Mouse (Mus musculus): ENCODE results near the gene Irf9. TPM values are rescaled to one million over a fixed set of nuclear protein-coding genes. Genes with fewer than 3 reads are reported as not detected.

Gene Irf9
- total RNA-seq, 2 experiments from 2014 or later, result 4.7 to 5.1 TPM

DNA sequence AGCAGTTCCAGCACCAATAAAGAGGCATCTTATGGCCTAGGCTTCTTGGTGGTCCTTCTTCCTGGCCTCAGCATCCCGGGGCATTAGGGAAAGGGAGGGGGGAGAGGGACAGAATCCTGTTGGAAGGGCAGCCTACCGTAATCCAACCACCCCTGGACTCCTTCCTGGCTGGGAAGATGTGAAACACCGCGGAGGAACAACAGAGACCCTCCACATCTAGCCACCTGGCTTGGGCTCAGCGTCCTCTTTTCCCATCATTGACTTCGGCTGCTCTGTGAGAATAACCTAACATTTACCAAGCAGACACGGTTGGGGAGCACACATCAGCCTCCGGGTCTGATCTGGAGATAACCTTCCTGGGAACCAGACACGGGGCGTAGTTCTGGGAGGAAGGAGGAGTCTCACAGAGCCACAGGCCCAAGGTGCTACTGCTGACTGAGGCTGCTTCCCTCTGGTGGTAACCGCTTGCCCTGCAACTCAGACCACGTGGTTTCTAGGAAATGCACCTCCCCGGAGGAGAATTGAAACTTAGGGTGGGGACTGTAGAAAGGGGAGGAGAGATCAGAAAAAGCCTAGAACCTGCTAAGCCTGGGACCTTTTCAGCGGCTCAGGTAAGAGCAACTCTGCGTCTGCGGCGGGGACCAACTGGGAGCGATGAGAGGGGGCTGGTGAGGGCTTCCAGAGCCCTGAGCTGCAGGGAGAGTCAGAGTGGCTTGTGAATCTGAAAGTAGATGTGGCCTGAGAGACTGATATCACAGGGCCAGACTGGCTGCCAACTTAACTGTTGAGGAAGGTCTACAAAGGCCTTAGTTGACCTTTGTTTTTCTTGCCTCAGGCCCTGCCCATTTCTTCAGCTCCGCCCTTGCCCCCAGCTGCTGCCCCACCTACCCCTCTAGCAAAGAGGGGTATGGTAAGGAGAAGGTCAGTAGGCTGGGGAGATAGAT, 534 bp downstream of the Irf9 start:
- peak overlapping the region; percentile 88 for H3K27ac ChIP-seq
- H3K4me3 ChIP-seq, result peak overlapping the region; percentile 84
- TF ChIP-seq CTCF (IDR thresholded peaks at IDR 0.05), result no peak; the same call in none of the 2 replicates
- DNase-seq, result peak; percentile 91
- intact Hi-C loops (cut with DNase I), result loop anchor here (2.0 to 5.0 kb wide), 2 partner anchors 47 to 107 kb away; no protein-coding TSS in a partner anchor

DNA sequence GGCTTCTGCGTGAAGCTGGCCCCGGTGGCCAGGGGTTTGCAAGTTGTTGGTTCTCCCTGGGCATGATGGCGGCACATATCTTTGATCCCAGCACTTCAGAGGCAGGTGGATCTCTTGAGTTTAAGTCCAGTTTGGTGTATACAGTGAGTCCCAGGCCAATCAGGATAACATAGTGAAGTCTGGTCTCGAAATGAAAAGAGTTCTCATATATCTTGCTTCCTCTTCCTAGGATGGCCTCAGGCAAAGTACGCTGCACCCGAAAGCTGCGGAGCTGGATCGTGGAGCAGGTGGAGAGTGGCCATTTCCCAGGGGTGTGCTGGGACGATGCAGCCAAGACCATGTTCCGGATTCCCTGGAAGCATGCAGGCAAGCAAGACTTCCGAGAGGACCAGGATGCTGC, 1.5 kb downstream of the Irf9 start:
- peak overlapping the region; percentile 84 for H3K4me3 ChIP-seq
- TF ChIP-seq CTCF (IDR thresholded peaks at IDR 0.05), result no peak
- no peak for DNase-seq
- intact Hi-C loops (cut with DNase I), result loop anchor here (5.0 kb wide), 1 partner anchor 48 kb away; no protein-coding TSS in a partner anchor
- H3K27ac ChIP-seq, result peak overlapping the region; percentile 88

DNA sequence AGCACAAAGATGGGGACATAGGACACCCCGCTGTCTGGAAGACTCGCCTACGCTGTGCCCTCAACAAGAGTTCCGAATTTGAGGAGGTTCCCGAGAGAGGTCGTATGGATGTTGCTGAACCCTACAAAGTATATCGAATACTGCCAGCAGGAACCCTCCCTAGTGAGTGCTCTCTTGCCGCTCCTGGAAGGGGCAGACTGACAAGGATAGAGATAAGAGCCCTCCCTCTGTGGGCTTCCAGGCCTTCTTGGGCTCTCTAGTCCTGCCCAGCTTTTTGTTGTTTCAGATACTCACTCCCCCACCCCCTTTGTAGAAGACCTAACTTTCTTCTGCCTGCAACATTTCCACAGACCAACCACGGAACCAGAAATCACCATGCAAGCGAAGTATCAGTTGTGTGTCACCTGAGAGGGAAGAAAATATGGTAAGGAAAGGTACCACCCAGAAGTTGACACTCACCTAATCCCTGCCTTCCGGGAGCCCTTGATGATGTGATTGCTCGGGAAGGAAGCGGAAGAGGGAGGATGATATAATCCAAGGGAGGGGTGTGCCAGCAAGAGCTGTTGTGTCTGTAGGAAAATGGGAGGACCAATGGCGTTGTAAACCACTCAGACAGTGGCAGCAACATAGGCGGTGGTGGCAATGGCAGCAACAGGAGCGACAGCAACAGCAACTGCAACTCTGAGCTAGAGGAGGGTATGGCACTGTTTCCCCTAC, 2.5 kb downstream of the Irf9 start:
- intact Hi-C loops (cut with DNase I), result no loop called here
- Histone ChIP-seq H3K27ac (no peak overlapping the region), H3K4me3 (no peak overlapping the region)
- no peak for TF ChIP-seq CTCF (IDR thresholded peaks at IDR 0.05)
- no peak for DNase-seq

DNA sequence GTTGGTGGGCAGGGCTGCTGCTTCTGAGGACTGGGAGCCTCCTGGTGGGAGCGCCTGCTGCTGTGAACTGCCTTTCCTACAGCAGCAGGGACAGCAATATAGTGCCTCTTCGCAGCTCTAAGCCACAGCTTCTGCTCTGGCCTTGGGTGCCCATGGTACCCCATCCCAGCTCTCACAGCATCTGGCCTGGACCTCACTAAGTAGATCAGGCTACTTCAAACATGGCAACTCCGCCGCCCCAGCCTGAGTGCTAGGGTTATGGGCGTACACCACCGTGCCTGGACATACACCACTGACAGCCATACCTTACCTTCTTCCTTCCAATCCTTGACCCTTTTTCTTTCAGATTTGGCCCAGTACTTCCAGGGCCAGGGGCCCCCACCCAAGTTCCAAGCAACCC, 5.0 kb downstream of the Irf9 start:
- TF ChIP-seq CTCF (IDR thresholded peaks at IDR 0.05), result no peak
- intact Hi-C loops (cut with DNase I), result no loop called here
- no peak overlapping the region for H3K4me3 ChIP-seq
- H3K27ac ChIP-seq, result no peak overlapping the region
- DNase-seq, result no peak

DNA sequence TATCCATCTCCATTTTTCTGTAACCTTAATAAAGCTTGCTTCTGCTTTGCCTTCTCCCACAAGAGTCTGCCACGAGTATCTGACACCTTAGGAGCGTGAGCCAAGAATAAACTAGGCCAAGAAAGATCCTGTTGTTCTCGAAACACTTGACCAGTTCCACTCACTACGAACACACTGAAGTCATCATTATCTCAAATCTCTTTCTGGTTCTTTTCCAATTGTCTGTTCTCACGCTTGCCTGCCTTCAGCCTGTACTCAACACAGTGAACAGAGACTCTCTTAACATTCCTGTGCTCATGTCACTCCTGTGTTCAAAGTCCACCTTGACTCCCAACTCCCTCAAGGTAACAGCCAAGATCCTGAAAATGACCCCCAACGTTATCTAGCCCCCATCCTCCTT, 10.0 kb downstream of the Irf9 start:
- no peak overlapping the region for H3K4me3 ChIP-seq
- H3K27ac ChIP-seq, result no peak overlapping the region
- intact Hi-C loops (cut with DNase I), result no loop called here
- no peak for TF ChIP-seq CTCF (IDR thresholded peaks at IDR 0.05)
- no peak for DNase-seq

DNA sequence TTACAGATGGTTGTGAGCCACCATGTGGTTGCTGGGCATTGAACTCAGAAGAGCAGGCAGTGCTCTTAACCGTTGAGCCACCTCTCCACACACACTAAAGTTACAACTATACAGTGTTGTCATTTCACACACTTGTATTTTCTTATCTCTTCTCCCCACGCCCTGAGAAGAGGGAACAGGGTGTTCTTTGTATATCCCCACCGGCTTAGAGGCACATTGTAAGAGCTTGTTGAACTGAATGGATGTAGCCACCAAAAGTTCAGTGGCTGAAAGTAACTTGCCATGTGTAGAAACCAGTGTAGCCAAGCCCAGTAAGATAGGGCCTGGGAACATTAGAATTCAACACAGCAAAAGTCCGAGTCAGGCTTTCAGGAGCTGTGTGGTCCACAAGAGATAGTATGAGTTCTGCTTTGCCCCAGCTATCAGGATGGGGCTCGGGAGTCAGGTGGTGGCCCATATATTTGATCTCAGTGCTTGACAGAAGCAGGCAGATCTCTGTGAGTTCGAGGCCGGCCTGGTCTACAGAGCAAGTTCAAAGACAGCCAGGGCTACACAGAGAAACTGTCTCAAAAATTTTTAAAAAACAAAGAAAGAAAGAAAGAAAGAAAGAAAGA, 11.3 kb downstream of the Irf9 start:
- no peak for DNase-seq
- intact Hi-C loops (cut with DNase I), result no loop called here
- Histone ChIP-seq H3K4me3 (no peak overlapping the region), H3K27ac (no peak overlapping the region)
- no peak for TF ChIP-seq CTCF (IDR thresholded peaks at IDR 0.05)

DNA sequence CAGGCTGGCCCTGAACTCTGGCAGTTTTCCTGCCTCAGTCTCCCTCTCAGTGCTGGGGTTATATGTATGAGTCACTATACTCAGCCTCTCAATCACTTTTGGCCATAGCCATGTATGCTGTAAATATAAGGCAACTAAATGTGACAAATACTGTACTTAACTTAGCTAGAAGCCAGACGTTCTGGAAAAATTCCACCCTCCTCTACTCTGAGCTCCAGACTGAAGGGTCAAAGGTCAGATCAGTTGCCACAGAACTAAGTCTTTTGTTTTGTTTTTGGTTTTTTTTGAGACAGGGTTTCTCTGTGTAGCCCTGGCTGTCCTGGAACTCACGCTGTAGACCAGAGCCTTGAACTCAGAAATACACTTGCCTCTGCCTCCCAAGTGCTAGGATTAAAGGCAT, 12.5 kb downstream of the Irf9 start:
- no peak for DNase-seq
- no peak overlapping the region for H3K4me3 ChIP-seq
- TF ChIP-seq CTCF (IDR thresholded peaks at IDR 0.05), result no peak
- H3K27ac ChIP-seq, result no peak overlapping the region
- intact Hi-C loops (cut with DNase I), result no loop called here

DNA sequence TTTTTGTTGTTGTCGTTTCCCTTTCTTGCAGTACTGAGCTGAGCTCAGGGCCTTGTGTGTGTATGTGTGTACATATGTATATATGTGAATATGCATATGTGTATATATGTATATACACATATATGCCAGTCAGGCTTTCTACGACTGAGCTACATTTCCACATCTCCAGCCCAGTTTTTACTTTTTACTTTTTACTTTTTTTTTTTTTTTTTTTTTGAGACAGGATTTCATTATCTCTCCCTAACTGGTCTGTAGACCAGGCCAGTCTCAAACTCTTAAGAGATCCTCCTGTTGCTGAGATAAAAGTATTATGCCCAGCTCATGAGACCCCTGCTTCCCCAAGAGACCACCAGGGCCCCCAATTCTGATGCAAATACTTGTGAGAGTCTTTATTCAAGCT, 13.5 kb downstream of the Irf9 start:
- no peak overlapping the region for H3K27ac ChIP-seq
- no peak for TF ChIP-seq CTCF (IDR thresholded peaks at IDR 0.05)
- no peak for DNase-seq
- intact Hi-C loops (cut with DNase I), result no loop called here
- no peak overlapping the region for H3K4me3 ChIP-seq

DNA sequence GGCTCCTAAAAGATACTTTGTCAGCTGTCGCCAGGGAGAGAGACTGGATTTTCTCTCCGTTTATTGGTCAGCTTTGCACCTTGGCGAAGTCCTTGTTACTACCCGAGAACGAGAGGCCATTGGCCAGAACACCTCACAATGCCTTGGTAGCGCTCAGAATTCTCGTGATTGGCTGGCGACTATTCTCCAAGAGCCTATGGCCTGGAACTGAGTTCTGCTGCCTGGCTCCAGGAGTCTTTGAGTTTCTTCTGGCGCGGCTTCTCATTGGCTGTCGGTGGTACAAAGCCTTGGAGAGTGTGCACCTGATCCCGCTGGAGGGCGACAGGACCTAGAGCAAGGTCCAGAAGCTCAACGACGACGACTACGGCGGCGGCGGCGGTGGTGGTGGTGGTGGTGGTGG, 14.5 kb downstream of the Irf9 start, which contains the start of gene Rec8:
TSS of gene Rec8 (plus strand) at position 216 of the 400 bp plus-strand sequence.
- intact Hi-C loops (cut with DNase I), result no loop called here
- DNase-seq, result no peak
- TF ChIP-seq CTCF (IDR thresholded peaks at IDR 0.05), result no peak
- H3K4me3 ChIP-seq, result no peak within 1 kb of the TSS
- no peak within 1 kb of the TSS for H3K27ac ChIP-seq

DNA sequence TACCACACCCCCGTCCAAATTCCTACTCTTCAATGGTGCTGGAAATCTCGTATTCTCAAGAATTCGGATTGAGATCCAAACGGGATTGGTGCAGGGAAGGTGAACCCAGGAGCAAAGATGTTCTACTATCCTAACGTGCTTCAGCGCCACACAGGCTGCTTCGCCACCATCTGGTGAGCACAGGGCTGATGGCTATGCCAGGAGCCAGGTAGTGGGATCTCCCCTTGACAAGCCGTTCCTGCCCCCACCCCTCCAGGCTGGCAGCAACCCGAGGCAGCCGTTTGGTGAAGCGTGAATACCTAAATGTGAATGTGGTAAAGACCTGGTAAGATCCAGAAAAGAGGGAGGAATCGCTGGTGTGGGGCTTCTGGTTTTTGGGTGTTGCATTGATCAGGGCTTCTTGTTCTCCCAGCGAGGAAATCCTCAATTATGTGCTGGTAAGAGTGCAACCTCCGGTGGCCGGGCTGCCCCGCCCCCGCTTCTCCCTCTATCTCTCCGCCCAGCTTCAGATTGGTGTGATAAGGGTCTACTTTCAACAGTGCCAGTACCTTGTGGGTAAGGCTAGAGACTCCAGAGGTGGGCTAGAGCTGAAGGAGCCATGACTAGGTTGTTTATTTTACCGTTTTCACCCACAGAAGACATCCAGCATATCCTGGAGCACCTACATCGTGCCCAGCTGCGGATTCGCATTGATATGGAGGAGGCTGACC, 15.3 kb downstream of the Irf9 start:
- intact Hi-C loops (cut with DNase I), result no loop called here

DNA sequence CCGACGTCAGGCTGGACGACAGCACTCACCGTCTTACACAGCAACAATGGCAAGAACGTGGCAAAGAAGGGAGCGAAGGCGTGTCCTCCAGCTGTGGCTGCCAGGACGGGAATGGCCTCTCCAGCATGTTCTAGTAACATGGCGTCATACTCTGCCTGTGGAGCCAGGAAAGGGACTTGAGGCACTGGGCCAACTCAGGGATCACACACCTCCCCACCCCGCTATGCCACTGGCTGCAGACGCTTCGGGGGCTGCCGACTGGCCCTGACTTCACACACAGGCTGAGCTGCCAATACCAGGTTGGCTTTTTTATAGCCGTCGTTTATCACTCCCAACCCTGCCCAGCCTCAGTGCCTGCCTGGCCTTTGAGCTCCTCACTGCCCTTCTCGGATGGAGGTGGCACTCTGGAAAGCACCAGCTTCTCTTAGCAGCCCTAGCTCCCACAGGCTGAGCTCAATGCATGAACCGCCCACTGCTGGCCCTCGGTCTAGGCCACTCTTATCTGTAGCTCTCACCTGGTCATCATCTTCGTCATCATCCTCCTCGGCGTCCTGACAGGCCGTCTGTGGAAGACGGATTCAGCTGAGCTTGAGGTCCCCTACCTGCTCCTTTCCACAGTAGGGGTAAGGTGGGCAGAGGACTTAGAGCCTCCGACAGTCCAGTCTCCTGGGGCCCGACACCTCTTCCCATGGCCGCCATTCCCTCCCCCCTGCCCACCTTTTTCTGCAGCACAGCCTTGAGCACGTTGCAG, 24.9 kb downstream of the Irf9 start:
- no peak for DNase-seq
- no peak for TF ChIP-seq CTCF (IDR thresholded peaks at IDR 0.05)
- Histone ChIP-seq H3K4me3 (no peak overlapping the region), H3K27ac (no peak overlapping the region)
- intact Hi-C loops (cut with DNase I), result loop anchor here (2.0 kb wide), 1 partner anchor 115 kb away; no protein-coding TSS in a partner anchor

More for the DNA sequence above, 15.3 kb downstream of the Irf9 start:
- no peak for DNase-seq
- no peak for TF ChIP-seq CTCF (IDR thresholded peaks at IDR 0.05)
- Histone ChIP-seq H3K4me3 (no peak overlapping the region), H3K27ac (no peak overlapping the region)
